Mouse (Mus musculus) adrenal gland, postnatal 14 days (tissue): Measurements from ENCODE around the gene Nxnl2. TPM values are rescaled to one million over a fixed set of nuclear protein-coding genes. Genes with fewer than 3 reads are reported as not detected.

Experiments
- DNase-seq: peaks from one replicate; pipeline ENCODE4 v3.0.0; 2021; ENCODE audit warnings: mixed read lengths
- long read RNA-seq, 2 experiments: library from polyadenylated mRNA; stranded (forward); transcript quantifications; one replicate each; pipeline ENCODE4 v2.0.0; 2021
- total RNA-seq: library from RNA; stranded (reverse); gene quantifications from 2 replicates; pipeline ENCODE4 v1.2.3, GENCODE M21; 2021

Gene Nxnl2
- 0.56 and 0.64 TPM in 2 replicates for total RNA-seq
- long read RNA-seq, experiment 1, partial matches to known transcripts, result 0 of 1 reads
- long read RNA-seq, experiment 1, other reads (novel, unspliced or antisense), result 1 of 1 reads
- long read RNA-seq, experiment 2, partial matches to known transcripts, result 0 of 2 reads
- long read RNA-seq, experiment 2, other reads (novel, unspliced or antisense), result 0 of 2 reads

GRCm38 (mm10) chr13:51170691-51171680 is at the start of gene Nxnl2:
TSS of gene Nxnl2 (plus strand) at chr13:51171022.
- DNase-seq, result peak; percentile 72

- DNase-seq, result no peak
Observed at GRCm38 (mm10) chr13:51121966-51122365, 48.9 kb upstream of the Nxnl2 start.

- DNase-seq, result no peak
Observed at GRCm38 (mm10) chr13:51122771-51123170, 48.1 kb upstream of the Nxnl2 start.

GRCm38 (mm10) chr13:51125357-51125756 is 45.5 kb upstream of the Nxnl2 start:
- no peak for DNase-seq

- DNase-seq, result no peak
Observed at GRCm38 (mm10) chr13:51127906-51128305, 42.9 kb upstream of the Nxnl2 start.

GRCm38 (mm10) chr13:51128417-51128816 is 42.4 kb upstream of the Nxnl2 start:
- no peak for DNase-seq

GRCm38 (mm10) chr13:51131179-51131578 is 39.6 kb upstream of the Nxnl2 start:
- no peak for DNase-seq

GRCm38 (mm10) chr13:51136315-51136714 is 34.5 kb upstream of the Nxnl2 start:
- no peak for DNase-seq

GRCm38 (mm10) chr13:51136996-51137701 is 33.7 kb upstream of the Nxnl2 start:
- peak; percentile 57 for DNase-seq

- DNase-seq, result no peak
Observed at GRCm38 (mm10) chr13:51137702-51138031, 33.2 kb upstream of the Nxnl2 start.

- DNase-seq, result no peak
Observed at GRCm38 (mm10) chr13:51147106-51147505, 23.7 kb upstream of the Nxnl2 start.

GRCm38 (mm10) chr13:51152966-51153669 is 17.7 kb upstream of the Nxnl2 start:
- DNase-seq, result no peak

GRCm38 (mm10) chr13:51153670-51154030 is 17.2 kb upstream of the Nxnl2 start:
- DNase-seq, result no peak

- peak; percentile 60 for DNase-seq
Observed at GRCm38 (mm10) chr13:51155178-51156013, 15.4 kb upstream of the Nxnl2 start.

GRCm38 (mm10) chr13:51156014-51156386 is 14.8 kb upstream of the Nxnl2 start:
- DNase-seq, result peak; percentile 29

GRCm38 (mm10) chr13:51157291-51157690 is 13.5 kb upstream of the Nxnl2 start:
- no peak for DNase-seq

GRCm38 (mm10) chr13:51161672-51162071 is 9.2 kb upstream of the Nxnl2 start:
- no peak for DNase-seq

GRCm38 (mm10) chr13:51162246-51162645 is 8.6 kb upstream of the Nxnl2 start:
- no peak for DNase-seq

GRCm38 (mm10) chr13:51166711-51167110 is 4.1 kb upstream of the Nxnl2 start:
- DNase-seq, result no peak

- no peak for DNase-seq
Observed at GRCm38 (mm10) chr13:51170215-51170614, 607 bp upstream of the Nxnl2 start.

- DNase-seq, result no peak
Observed at GRCm38 (mm10) chr13:51172601-51173000, 1.8 kb downstream of the Nxnl2 start.
